Mouse (Mus musculus) right cerebral cortex, postnatal 36 days (tissue): ENCODE results near the gene Olfr1256.

ENCODE experiments used
- DNase-seq, 2 experiments: peaks; one replicate each; pipeline ENCODE4 v3.0.0; 2022; ENCODE audit warnings: low spot score in 2 of 2, mixed read lengths in 1 of 2

The Olfr1256 gene

DNA sequence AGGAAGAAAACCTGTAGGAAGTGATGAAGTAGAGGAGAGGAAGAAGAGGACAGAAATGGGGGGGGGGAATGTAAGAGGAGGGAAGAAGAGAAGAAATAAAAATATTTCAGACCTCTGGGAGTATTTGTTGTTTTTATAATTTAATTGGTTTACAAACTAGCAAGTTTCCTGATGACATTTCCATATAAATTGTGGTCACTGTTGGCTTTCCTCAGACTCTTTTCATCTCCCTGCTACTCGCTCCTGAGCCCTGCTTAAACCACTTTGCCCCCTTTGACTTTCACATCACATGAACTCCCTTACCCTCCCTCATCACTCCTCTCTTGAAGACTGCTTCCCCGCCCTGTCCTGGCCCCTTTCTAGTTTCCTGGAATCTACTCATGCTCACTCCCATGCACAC, at the start of gene Olfr1256:
Gene Olfr1256, minus strand, starts transcription at position 101 of the 400 bp plus-strand sequence.
- DNase-seq = no peak

DNA sequence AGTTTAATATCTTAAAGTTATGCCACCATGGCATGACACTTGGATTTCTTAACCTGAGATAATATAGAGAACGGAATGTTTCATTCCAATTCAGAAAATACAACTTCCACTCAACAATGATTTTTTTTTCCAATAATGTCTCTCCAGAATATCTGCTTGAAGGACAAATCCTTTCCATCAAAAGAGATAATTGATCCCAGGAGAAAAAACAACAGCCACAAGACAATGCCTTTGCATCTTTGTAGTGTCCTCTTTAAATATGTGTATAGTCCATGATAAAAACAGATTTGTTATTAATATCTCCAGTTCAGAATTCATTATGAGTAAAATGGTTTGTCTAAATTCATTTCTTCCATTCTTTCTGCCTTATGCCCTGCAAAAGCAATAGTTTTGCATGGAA, 36.8 kb upstream of the Olfr1256 start, which contains the start of gene Olfr1257:
Gene Olfr1257, plus strand, starts transcription at position 301 of the 400 bp plus-strand sequence.
- no peak for DNase-seq

DNA sequence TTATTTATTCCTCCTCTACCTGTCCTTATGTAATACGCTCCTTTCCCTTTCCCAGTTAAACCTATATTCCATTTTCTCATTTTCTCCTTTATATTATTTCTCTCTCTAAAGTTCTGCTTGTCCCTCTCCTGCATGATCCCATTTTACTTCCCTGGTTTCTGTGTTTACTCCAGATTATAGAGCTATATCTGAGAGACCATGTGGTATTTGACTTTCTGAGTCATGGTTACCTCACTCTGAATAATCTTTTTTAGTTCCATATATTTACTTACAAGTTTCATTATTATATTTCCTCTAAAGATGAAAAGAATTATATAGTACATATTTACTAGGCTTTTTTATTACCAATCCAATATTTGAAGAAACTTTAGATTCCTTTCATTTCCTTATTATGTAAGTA, 7.9 kb upstream of the Olfr1256 start:
- DNase-seq = no peak

DNA sequence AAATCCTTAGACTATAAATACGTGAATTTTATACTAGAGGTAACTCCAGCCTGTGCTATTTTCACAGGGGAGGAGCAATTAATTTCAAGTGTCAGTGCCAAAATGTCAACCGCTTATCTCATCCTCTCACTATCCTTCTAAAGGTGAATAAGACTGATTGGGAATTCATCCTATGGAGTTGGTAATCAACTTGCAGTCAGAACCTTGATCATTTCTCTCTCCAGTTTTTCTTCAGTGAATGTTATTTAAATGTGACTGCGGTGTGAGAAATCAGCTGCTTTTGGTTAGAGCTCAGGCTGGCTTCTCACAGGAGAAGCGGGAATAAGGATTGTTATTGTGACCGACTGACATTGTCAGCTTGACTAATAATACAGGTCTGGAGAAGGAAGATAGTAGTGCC, 6.8 kb upstream of the Olfr1256 start, which contains the start of gene Olfr48:
Gene Olfr48, minus strand, starts transcription at position 101 of the 400 bp plus-strand sequence.
- no peak for DNase-seq

DNA sequence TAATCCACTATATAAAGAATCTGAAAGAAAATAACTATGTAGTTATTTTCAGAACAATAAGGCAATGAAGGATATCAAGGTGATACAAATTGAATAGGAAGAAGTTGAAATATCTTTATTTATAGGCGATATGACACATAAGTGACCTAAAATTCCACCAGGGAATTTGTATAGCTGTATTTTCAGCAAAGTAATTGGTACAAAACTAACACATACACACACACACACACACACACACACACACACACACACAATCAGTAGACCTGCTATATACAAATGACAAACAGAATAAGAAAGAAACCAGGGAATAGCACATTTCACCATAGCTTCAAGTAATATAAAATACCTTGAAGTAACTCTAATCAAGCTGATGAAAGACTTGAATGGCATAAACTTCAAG, 21.1 kb downstream of the Olfr1256 start:
- no peak for DNase-seq

DNA sequence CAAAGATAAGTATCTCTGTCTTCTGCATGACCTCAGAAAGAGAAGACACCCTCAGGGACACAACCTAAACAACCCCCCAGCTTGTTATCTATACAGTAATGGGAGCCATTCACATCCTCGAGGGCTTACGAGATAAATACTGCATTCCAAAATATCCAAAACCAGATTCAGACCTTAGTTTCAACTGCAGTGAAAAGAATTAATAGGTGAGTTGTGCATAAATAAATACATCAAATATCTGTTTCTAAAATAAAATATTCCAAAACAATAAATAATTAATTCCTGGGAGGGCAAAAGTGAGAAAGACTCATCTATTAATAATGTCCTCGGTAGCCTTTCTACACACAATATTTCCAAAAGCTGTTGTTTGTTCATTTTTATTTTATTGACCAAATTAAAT, 29.6 kb downstream of the Olfr1256 start, which contains the start of gene Olfr1255:
Gene Olfr1255, plus strand, starts transcription at position 301 of the 400 bp plus-strand sequence.
- DNase-seq = no peak

DNA sequence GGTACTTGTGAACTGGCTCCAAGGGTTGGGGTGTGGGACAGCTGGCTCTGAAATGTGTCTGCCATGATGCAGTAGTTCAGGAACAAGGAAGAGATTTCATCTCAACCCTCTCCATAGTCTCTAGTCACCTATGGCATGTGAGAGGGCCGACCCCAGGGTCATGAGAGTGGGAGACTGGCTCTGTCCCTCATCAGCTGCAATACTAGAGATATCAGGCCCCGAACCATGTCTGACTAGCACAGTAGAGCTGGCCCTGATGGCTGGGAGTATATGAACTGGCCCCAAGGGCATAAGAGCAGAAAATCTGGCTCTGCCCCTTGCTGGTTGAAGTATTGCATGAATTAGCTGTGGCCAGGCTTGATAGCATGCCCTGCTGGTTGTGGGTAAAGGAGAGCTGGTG, 30.6 kb downstream of the Olfr1256 start:
- DNase-seq = no peak

DNA sequence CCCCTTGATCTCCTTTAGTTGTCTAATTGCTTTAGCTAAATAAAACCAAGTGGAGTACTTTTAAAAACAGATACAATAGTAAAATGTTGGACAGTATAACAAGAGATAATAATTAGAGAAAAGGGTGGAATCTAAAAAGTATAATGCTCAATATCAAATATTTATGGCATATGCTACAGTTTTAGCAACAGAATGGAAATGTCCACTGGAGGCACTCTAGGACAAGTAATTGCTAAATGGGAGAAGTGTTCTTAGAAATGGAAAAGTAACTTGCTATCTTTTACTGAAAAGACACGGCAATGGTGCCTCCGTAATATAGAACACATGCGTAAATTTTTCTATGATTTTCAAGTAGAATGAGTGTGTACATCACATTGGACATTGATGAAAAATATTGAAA, 41.8 kb downstream of the Olfr1256 start:
- no peak for DNase-seq

DNA sequence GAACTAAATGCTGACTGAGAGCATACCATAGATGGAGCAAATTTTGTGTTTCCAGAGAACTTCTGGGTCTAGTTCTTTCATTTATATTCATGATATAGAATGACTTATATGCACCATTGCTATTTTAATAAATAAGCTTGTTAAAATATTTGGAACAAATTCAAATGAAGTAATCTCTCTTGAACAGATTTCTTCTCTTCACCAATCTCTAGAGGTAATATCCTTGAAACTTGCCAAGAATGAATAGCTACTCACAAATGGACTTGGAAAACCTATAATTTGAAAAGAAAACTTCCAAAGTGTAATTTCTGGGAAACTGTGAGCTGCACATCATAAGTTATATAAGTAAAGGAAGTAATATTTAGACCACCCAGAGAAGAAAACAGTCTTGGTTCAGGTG, 47.8 kb downstream of the Olfr1256 start, which contains the start of gene Olfr1254:
Gene Olfr1254, minus strand, starts transcription at position 101 of the 400 bp plus-strand sequence.
- DNase-seq = no peak
